Mouse (Mus musculus) gastrocnemius, adult 18-20 months (tissue): ENCODE measurements at regions not wholly inside any gene's neighbourhood (a gene's known extent, or its start where the extent isn't known, plus 50 kb on each side); places are given as distances from the start of the nearest gene placed in this dataset.

Experiments used
- DNase-seq: peaks from one replicate; pipeline ENCODE4 v3.0.0; 2021; ENCODE audit warnings: low spot score

GRCm38 (mm10) chr14:9191664-9192063 lies 525.6 kb upstream of the 4930452B06Rik start:
- no peak for DNase-seq

GRCm38 (mm10) chr14:9161336-9161735 lies 495.3 kb upstream of the 4930452B06Rik start:
- no peak for DNase-seq

- DNase-seq = no peak
Measured at GRCm38 (mm10) chr14:9157941-9158340, 491.9 kb upstream of the 4930452B06Rik start.

- no peak for DNase-seq
Measured at GRCm38 (mm10) chr14:9150841-9151240, 484.8 kb upstream of the 4930452B06Rik start.

GRCm38 (mm10) chr14:9146595-9147219 lies 480.7 kb upstream of the 4930452B06Rik start:
- DNase-seq = no peak

GRCm38 (mm10) chr14:9105708-9106107 lies 439.7 kb upstream of the 4930452B06Rik start:
- no peak for DNase-seq

GRCm38 (mm10) chr14:9089625-9090326 lies 423.7 kb upstream of the 4930452B06Rik start:
- DNase-seq = no peak

GRCm38 (mm10) chr14:9087103-9087502 lies 421.1 kb upstream of the 4930452B06Rik start:
- no peak for DNase-seq

- DNase-seq = no peak
Measured at GRCm38 (mm10) chr14:9079632-9080031, 413.6 kb upstream of the 4930452B06Rik start.

GRCm38 (mm10) chr14:9079014-9079413 lies 413.0 kb upstream of the 4930452B06Rik start:
- no peak for DNase-seq

- DNase-seq = no peak
Measured at GRCm38 (mm10) chr14:9071176-9071575, 405.1 kb upstream of the 4930452B06Rik start.

GRCm38 (mm10) chr14:9060058-9060457 lies 394.0 kb upstream of the 4930452B06Rik start:
- DNase-seq = no peak

GRCm38 (mm10) chr14:9028811-9029210 lies 362.8 kb upstream of the 4930452B06Rik start:
- DNase-seq = no peak

GRCm38 (mm10) chr14:9015826-9016225 lies 349.8 kb upstream of the 4930452B06Rik start:
- DNase-seq = no peak

- no peak for DNase-seq
Measured at GRCm38 (mm10) chr14:9003034-9003433, 337.0 kb upstream of the 4930452B06Rik start.

GRCm38 (mm10) chr14:9000408-9001092 lies 334.5 kb upstream of the 4930452B06Rik start:
- DNase-seq = no peak

- DNase-seq = no peak
Measured at GRCm38 (mm10) chr14:8999815-9000214, 333.8 kb upstream of the 4930452B06Rik start.

- DNase-seq = no peak
Measured at GRCm38 (mm10) chr14:8993421-8993820, 327.4 kb upstream of the 4930452B06Rik start.

- no peak for DNase-seq
Measured at GRCm38 (mm10) chr14:8985086-8985793, 319.2 kb upstream of the 4930452B06Rik start.

GRCm38 (mm10) chr14:8961554-8961953 lies 295.5 kb upstream of the 4930452B06Rik start:
- DNase-seq = no peak

- no peak for DNase-seq
Measured at GRCm38 (mm10) chr14:8952853-8953397, 286.9 kb upstream of the 4930452B06Rik start.

- DNase-seq = no peak
Measured at GRCm38 (mm10) chr14:8948751-8949150, 282.7 kb upstream of the 4930452B06Rik start.
